Mouse (Mus musculus) small intestine, adult 2 months (tissue): ENCODE measurements at regions not wholly inside any gene's neighbourhood (a gene's known extent, or its start where the extent isn't known, plus 50 kb on each side); places are given as distances from the start of the nearest gene placed in this dataset.

Experiments
- CTCF ChIP-seq: fragments of 200-500 bp; IDR thresholded peaks from 2 replicates; pipeline ENCODE4 v1.5.1; 2012; ENCODE audit warnings: low read depth, mild to moderate bottlenecking, control low read depth, inconsistent platforms, low read length, moderate library complexity, mixed read lengths; ENCODE audit not compliant: insufficient replicate concordance, insufficient read length; ENCODE audit errors: extremely low read depth
- POLR2A ChIP-seq: fragments of 200-500 bp; IDR thresholded peaks from 2 replicates; pipeline ENCODE4 v1.6.1; 2012; ENCODE audit warnings: low read depth, mild to moderate bottlenecking, control low read depth, inconsistent platforms, low read length, moderate library complexity

- TF ChIP-seq CTCF (no peak), POLR2A (no peak)
Measured at GRCm38 (mm10) chr12:107262516-107262915, 225.9 kb upstream of the 3110018I06Rik start.
